Mouse (Mus musculus): ENCODE data around the gene Zfp36l2. TPM values are rescaled to one million over a fixed set of nuclear protein-coding genes. Genes with fewer than 3 reads are reported as not detected.
A peak's percentile ranks its signal among the peaks of the same experiment; 100 is the strongest.
"Not testable (repeated sequence)": the region's sequence is repeated elsewhere in the genome, so short reads cannot be mapped to it uniquely, and the experiment has no call there.

Gene Zfp36l2
- 10 to 100 TPM; 18.7 to 22.8 TPM for total RNA-seq (2021)
- long read RNA-seq, experiment 1, transcript Zfp36l2-201 (2 exons, 3,530 nt) = major isoform, 10 of 12 reads
- long read RNA-seq, experiment 1, partial matches to known transcripts = 0 of 12 reads
- long read RNA-seq, experiment 1, other reads (novel, unspliced or antisense) = 2 of 12 reads
- long read RNA-seq, experiment 2, partial matches to known transcripts = 0 of 5 reads
- long read RNA-seq, experiment 2, other reads (novel, unspliced or antisense) = 2 of 5 reads

GRCm38 (mm10) chr17:84187727-84188373, at the start of gene Zfp36l2:
Gene Zfp36l2 (minus strand): TSS chr17:84187947.
- DNase-seq = peak; percentile 95 to 98

GRCm38 (mm10) chr17:84236781-84237557, 49.2 kb upstream of the Zfp36l2 start:
- DNase-seq = peak; percentile 64 to 71

- DNase-seq = peak in 1 of 2 experiments; percentile 35
Observed at GRCm38 (mm10) chr17:84235399-84235928, 47.7 kb upstream of the Zfp36l2 start.

GRCm38 (mm10) chr17:84234785-84235184, 47.0 kb upstream of the Zfp36l2 start:
- not testable (repeated sequence) for DNase-seq

- DNase-seq = no peak
Observed at GRCm38 (mm10) chr17:84233758-84234157, 46.0 kb upstream of the Zfp36l2 start.

- no peak for DNase-seq
Observed at GRCm38 (mm10) chr17:84231361-84231760, 43.6 kb upstream of the Zfp36l2 start.

GRCm38 (mm10) chr17:84228223-84228622, 40.5 kb upstream of the Zfp36l2 start:
- no peak for DNase-seq

GRCm38 (mm10) chr17:84226681-84227080, 38.9 kb upstream of the Zfp36l2 start:
- DNase-seq = no peak

GRCm38 (mm10) chr17:84226231-84226630, 38.5 kb upstream of the Zfp36l2 start:
- DNase-seq = no peak

GRCm38 (mm10) chr17:84224217-84224887, 36.6 kb upstream of the Zfp36l2 start:
- no peak for DNase-seq

- DNase-seq = not testable (repeated sequence)
Observed at GRCm38 (mm10) chr17:84218841-84219240, 31.1 kb upstream of the Zfp36l2 start.

- no peak for DNase-seq
Observed at GRCm38 (mm10) chr17:84217696-84218095, 29.9 kb upstream of the Zfp36l2 start.

- no peak for DNase-seq
Observed at GRCm38 (mm10) chr17:84215264-84215960, 27.7 kb upstream of the Zfp36l2 start.

- no peak for DNase-seq
Observed at GRCm38 (mm10) chr17:84213464-84213863, 25.7 kb upstream of the Zfp36l2 start.

- DNase-seq = no peak
Observed at GRCm38 (mm10) chr17:84207611-84208010, 19.9 kb upstream of the Zfp36l2 start.

- DNase-seq = no peak
Observed at GRCm38 (mm10) chr17:84206239-84206638, 18.5 kb upstream of the Zfp36l2 start.

- no peak for DNase-seq
Observed at GRCm38 (mm10) chr17:84204962-84205361, 17.2 kb upstream of the Zfp36l2 start.

GRCm38 (mm10) chr17:84203340-84203739, 15.6 kb upstream of the Zfp36l2 start:
- DNase-seq = peak; percentile 26 to 36

- DNase-seq = no peak
Observed at GRCm38 (mm10) chr17:84201183-84201582, 13.4 kb upstream of the Zfp36l2 start.

- no peak for DNase-seq
Observed at GRCm38 (mm10) chr17:84197912-84198344, 10.2 kb upstream of the Zfp36l2 start.

- no peak for DNase-seq
Observed at GRCm38 (mm10) chr17:84196329-84196728, 8.6 kb upstream of the Zfp36l2 start.

Measured in heart, adult 18-20 months (tissue).